Comparison of ENCODE assay signal across 26 mouse cellular contexts in genomic region chr2:82701851-82702250, GRCm38 (mm10).
"Had no signal": no experiment of that assay in that cellular context is flagged by ENCODE, and none has a peak within 500 bp of the region (broad histone marks: within the 10 kb centered on the region; RNA-seq: fewer than 3 reads in every experiment).

No protein-coding gene starts in this region.

- H3K9ac ChIP-seq: heart, embryonic 12.5 days; hindbrain, embryonic 13.5 days; hindbrain, embryonic 15.5 days; intestine, embryonic 15.5 days; limb, embryonic 13.5 days; limb, embryonic 15.5 days; liver, embryonic 12.5 days; liver, embryonic 14.5 days had no signal

- H3K4me3 ChIP-seq: gastrocnemius, adult 2 months; heart, embryonic 10.5 days; heart, embryonic 12.5 days; hindbrain, embryonic 10.5 days; hindbrain, embryonic 13.5 days; hindbrain, embryonic 15.5 days; intestine, embryonic 15.5 days; layer of hippocampus, adult 2 months; left cerebral cortex, adult 2 months; limb, embryonic 13.5 days; limb, embryonic 15.5 days; liver, embryonic 12.5 days had no signal

- H3K36me3 ChIP-seq: heart, embryonic 10.5 days; heart, embryonic 12.5 days; hindbrain, embryonic 10.5 days; hindbrain, embryonic 13.5 days; hindbrain, embryonic 15.5 days; intestine, embryonic 15.5 days; limb, embryonic 13.5 days; limb, embryonic 15.5 days; liver, embryonic 12.5 days had no signal

- H3K4me2 ChIP-seq: heart, embryonic 12.5 days; hindbrain, embryonic 13.5 days; hindbrain, embryonic 15.5 days; intestine, embryonic 15.5 days; limb, embryonic 13.5 days; limb, embryonic 15.5 days; liver, embryonic 12.5 days had no signal

- ATAC-seq: inflammation-experienced regulatory T-cells, adult 6 months; intestine, embryonic 15.5 days; intestine, postnatal 0 days; liver, embryonic 12.5 days had no signal

- H3K9me3 ChIP-seq: heart, embryonic 10.5 days; heart, embryonic 12.5 days; hindbrain, embryonic 10.5 days; hindbrain, embryonic 13.5 days; hindbrain, embryonic 15.5 days; intestine, embryonic 15.5 days; limb, embryonic 13.5 days; limb, embryonic 15.5 days; liver, embryonic 12.5 days had no signal

- H3K27ac ChIP-seq: gastrocnemius, adult 2 months; heart, embryonic 10.5 days; hindbrain, embryonic 10.5 days; hindbrain, embryonic 13.5 days; hindbrain, embryonic 15.5 days; intestine, embryonic 15.5 days; layer of hippocampus, adult 2 months; left cerebral cortex, adult 2 months; limb, embryonic 13.5 days; limb, embryonic 15.5 days; liver, embryonic 12.5 days; liver, embryonic 14.5 days had no signal

- H3K27me3 ChIP-seq: heart, embryonic 12.5 days; hindbrain, embryonic 13.5 days; hindbrain, embryonic 15.5 days; intestine, embryonic 15.5 days; limb, embryonic 13.5 days; limb, embryonic 15.5 days; liver, embryonic 12.5 days had no signal

- DNase-seq: gastrocnemius, adult 2 months; gastrocnemius, postnatal 10 days; gastrocnemius, postnatal 25 days; heart, adult 18-20 months; heart, postnatal 10 days; heart, postnatal 4 days; kidney, adult 18-20 months; kidney, adult 8-10 months; kidney, postnatal 10 days; kidney, postnatal 25 days; kidney, postnatal 4 days; left cerebral cortex, postnatal 4 days had no signal

- H3K4me1 ChIP-seq: heart, embryonic 10.5 days; heart, embryonic 12.5 days; hindbrain, embryonic 10.5 days; hindbrain, embryonic 13.5 days; hindbrain, embryonic 15.5 days; intestine, embryonic 15.5 days; limb, embryonic 13.5 days; limb, embryonic 15.5 days; liver, embryonic 12.5 days had no signal
